Mouse (Mus musculus) liver, embryonic 13.5 days (tissue): ENCODE results near the gene Mup21. TPM values are rescaled to one million over a fixed set of nuclear protein-coding genes. Genes with fewer than 3 reads are reported as not detected.
A peak's percentile ranks its signal among the peaks of the same experiment; 100 is the strongest.
"Not testable (repeated sequence)": the region's sequence is repeated elsewhere in the genome, so short reads cannot be mapped to it uniquely, and the experiment has no call there.

Experiments used
- ATAC-seq: fragments of 200-750 bp; cut with Nextera tagmentation; 2 replicates; pipeline ENCODE4 v1.8.0; 2017; ENCODE audit warnings: low read depth, mild to moderate bottlenecking, moderate number of reproducible peaks, moderate library complexity
- DNase-seq: peaks from one replicate; pipeline ENCODE4 v3.0.0; 2022
- H3K27ac ChIP-seq: fragments of 300-500 bp; sonication (generic); 2 replicates; pipeline ENCODE4 v1.5.1; 2015; ENCODE audit warnings: moderate library complexity, mild to moderate bottlenecking, inconsistent platforms
- H3K27me3 ChIP-seq: fragments of 300-500 bp; sonication (generic); 2 replicates; pipeline ENCODE4 v1.6.1; 2015; ENCODE audit warnings: mild to moderate bottlenecking, inconsistent platforms
- H3K36me3 ChIP-seq: fragments of 300-500 bp; sonication (generic); 2 replicates; pipeline ENCODE4 v1.6.1; 2015; ENCODE audit warnings: mild to moderate bottlenecking, inconsistent platforms
- H3K4me1 ChIP-seq: fragments of 300-500 bp; sonication (generic); replicated peaks from 2 replicates; pipeline ENCODE4 v1.6.1; 2015; ENCODE audit warnings: inconsistent platforms
- H3K4me2 ChIP-seq: fragments of 300-500 bp; sonication (generic); 2 replicates; pipeline ENCODE4 v1.6.1; 2015; ENCODE audit warnings: inconsistent platforms, mild to moderate bottlenecking, moderate library complexity
- H3K4me3 ChIP-seq: fragments of 300-500 bp; sonication (generic); replicated peaks from 2 replicates; pipeline ENCODE4 v1.5.1; 2015; ENCODE audit warnings: mild to moderate bottlenecking, inconsistent platforms
- H3K9ac ChIP-seq: fragments of 300-500 bp; sonication (generic); 2 replicates; pipeline ENCODE4 v1.6.1; 2015; ENCODE audit warnings: mild to moderate bottlenecking, inconsistent platforms
- H3K9me3 ChIP-seq: fragments of 300-500 bp; sonication (generic); replicated peaks from 2 replicates; pipeline ENCODE4 v1.6.1; 2016; ENCODE audit warnings: inconsistent platforms
- WGBS: fragments of 180-500 bp; shearing (Covaris S2); methylation state at CpG from one replicate; pipeline ENCODE4 v1.1.7; 2015; ENCODE audit not compliant: insufficient replicate concordance; 5-methylcytosine and 5-hydroxymethylcytosine counted together
- polyA plus RNA-seq: library from polyadenylated mRNA; unstranded; fragments of >200 nt; fragmentation: Nextera tagmentation; extraction: Ambion mirVana; gene quantifications from 2 replicates; pipeline ENCODE4 v1.2.1, GENCODE M21; 2015

The Mup21 gene
- polyA plus RNA-seq, result not detected in 2 replicates

- 0 out of 2 replicates have a peak, but pooled peaks cover 5% of the 10 kb centered on the region for H3K9me3 ChIP-seq
- no peak for ATAC-seq
- WGBS, result 44% methylated on average over 2 of the region's 2 CpGs
- H3K9ac ChIP-seq, result no peak within 1 kb of the TSS
- no peaks in the 10 kb centered on the region for H3K36me3 ChIP-seq
- no peak within 1 kb of the TSS for H3K4me2 ChIP-seq
- H3K4me3 ChIP-seq, result no peak within 1 kb of the TSS
- no peak within 1 kb of the TSS for H3K27ac ChIP-seq
- H3K27me3 ChIP-seq, result no peaks in the 10 kb centered on the region
- no peaks in the 10 kb centered on the region for H3K4me1 ChIP-seq
- no peak for DNase-seq
These were observed at the start of gene Mup21 for GRCm38 (mm10) chr4:62150811-62151210. Gene Mup21 (minus strand): TSS chr4:62150863.

- H3K27ac ChIP-seq, result no peak overlapping the region
- H3K4me2 ChIP-seq, result no peak overlapping the region
- no peaks in the 10 kb centered on the region for H3K27me3 ChIP-seq
- H3K4me3 ChIP-seq, result no peak overlapping the region
- H3K9me3 ChIP-seq, result no peaks in the 10 kb centered on the region
- ATAC-seq (no peak), DNase-seq (peak; percentile 2)
- H3K9ac ChIP-seq, result no peak overlapping the region
- H3K4me1 ChIP-seq, result no peaks in the 10 kb centered on the region
- H3K36me3 ChIP-seq, result peaks cover 11% of the 10 kb centered on the region
- 35% methylated on average over 7 of the region's 7 CpGs for WGBS
These were observed 49.4 kb upstream of the Mup21 start for GRCm38 (mm10) chr4:62199923-62200529.

- Histone ChIP-seq H3K4me3 (no peak overlapping the region), H3K27me3 (no peaks in the 10 kb centered on the region), H3K27ac (no peak overlapping the region), H3K9ac (no peak overlapping the region), H3K4me1 (no peaks in the 10 kb centered on the region), H3K4me2 (no peak overlapping the region), H3K36me3 (peaks cover 20% of the 10 kb centered on the region), H3K9me3 (peaks cover 17% of the 10 kb centered on the region)
- DNase-seq (no peak), ATAC-seq (no peak)
These were observed 38.1 kb upstream of the Mup21 start for GRCm38 (mm10) chr4:62188778-62189177.

- 32% methylated on average over 5 of the region's 5 CpGs for WGBS
- DNase-seq (no peak), ATAC-seq (no peak)
- H3K9me3 ChIP-seq, result no peaks in the 10 kb centered on the region
- no peaks in the 10 kb centered on the region for H3K36me3 ChIP-seq
- no peaks in the 10 kb centered on the region for H3K4me1 ChIP-seq
- H3K4me2 ChIP-seq, result no peak overlapping the region
- no peaks in the 10 kb centered on the region for H3K27me3 ChIP-seq
- H3K9ac ChIP-seq, result no peak overlapping the region
- no peak overlapping the region for H3K27ac ChIP-seq
- H3K4me3 ChIP-seq, result no peak overlapping the region
These were observed 26.6 kb upstream of the Mup21 start for GRCm38 (mm10) chr4:62177282-62177681.

GRCm38 (mm10) chr4:62174471-62174870 lies 23.8 kb upstream of the Mup21 start:
- Histone ChIP-seq H3K4me3 (no peak overlapping the region), H3K27ac (no peak overlapping the region), H3K36me3 (no peaks in the 10 kb centered on the region), H3K9ac (no peak overlapping the region), H3K9me3 (no peaks in the 10 kb centered on the region), H3K4me1 (no peaks in the 10 kb centered on the region), H3K27me3 (no peaks in the 10 kb centered on the region), H3K4me2 (no peak overlapping the region)
- 60% methylated on average over 4 of the region's 4 CpGs for WGBS
- no peak for ATAC-seq
- DNase-seq, result no peak

- H3K9me3 ChIP-seq, H3K4me2 ChIP-seq, H3K9ac ChIP-seq, H3K27ac ChIP-seq, H3K27me3 ChIP-seq, ATAC-seq, DNase-seq, H3K4me3 ChIP-seq, H3K36me3 ChIP-seq, H3K4me1 ChIP-seq: not testable (repeated sequence)
- WGBS, result 80% methylated on average over 13 of the region's 13 CpGs
These were observed 17.0 kb upstream of the Mup21 start for GRCm38 (mm10) chr4:62167636-62168035.

GRCm38 (mm10) chr4:62158401-62158800 lies 7.7 kb upstream of the Mup21 start:
- Histone ChIP-seq H3K4me3 (no peak overlapping the region), H3K9ac (no peak overlapping the region), H3K36me3 (no peaks in the 10 kb centered on the region), H3K9me3 (no peaks in the 10 kb centered on the region), H3K27me3 (no peaks in the 10 kb centered on the region), H3K27ac (no peak overlapping the region), H3K4me2 (no peak overlapping the region), H3K4me1 (no peaks in the 10 kb centered on the region)
- WGBS, result 32% methylated on average over 1 of the region's 1 CpGs
- DNase-seq (no peak), ATAC-seq (no peak)

GRCm38 (mm10) chr4:62133706-62134105 lies 17.0 kb downstream of the Mup21 start:
- DNase-seq (no peak), ATAC-seq (no peak)
- Histone ChIP-seq H3K27ac (no peak overlapping the region), H3K4me3 (no peak overlapping the region), H3K9ac (no peak overlapping the region), H3K27me3 (no peaks in the 10 kb centered on the region), H3K4me2 (no peak overlapping the region), H3K36me3 (no peaks in the 10 kb centered on the region), H3K9me3 (peaks cover 19% of the 10 kb centered on the region; the same call in 1 of the 2 replicates), H3K4me1 (no peaks in the 10 kb centered on the region)
- 52% methylated on average over 7 of the region's 7 CpGs for WGBS

GRCm38 (mm10) chr4:62103366-62103765 lies 47.3 kb downstream of the Mup21 start:
- H3K4me3 ChIP-seq, DNase-seq, ATAC-seq, H3K4me2 ChIP-seq, H3K27ac ChIP-seq, H3K9ac ChIP-seq, H3K4me1 ChIP-seq, H3K27me3 ChIP-seq, H3K9me3 ChIP-seq, H3K36me3 ChIP-seq: not testable (repeated sequence)
- WGBS, result 52% methylated on average over 2 of the region's 2 CpGs

Other genes starting within 250 kb of the Mup21 start
- gene Mup20, start 96.7 kb downstream of the Mup21 start, polyA plus RNA-seq, result not detected in 2 replicates
- not detected in 2 replicates for gene Mup3, start 63.5 kb downstream of the Mup21 start, polyA plus RNA-seq
- gene Zfp37, start 80.2 kb upstream of the Mup21 start, polyA plus RNA-seq, result 0.47 and 0.78 TPM in 2 replicates
- 5.6 and 6.7 TPM in 2 replicates for gene Slc31a2, start 111.7 kb upstream of the Mup21 start, polyA plus RNA-seq
- gene Fkbp15, start 209.7 kb upstream of the Mup21 start, polyA plus RNA-seq, result 15.5 and 15.7 TPM in 2 replicates
- gene Slc31a1, start 209.9 kb upstream of the Mup21 start, polyA plus RNA-seq, result 39.0 and 48.8 TPM in 2 replicates